ENCODE assay signal across 10 mouse cellular contexts in the genomic region with DNA sequence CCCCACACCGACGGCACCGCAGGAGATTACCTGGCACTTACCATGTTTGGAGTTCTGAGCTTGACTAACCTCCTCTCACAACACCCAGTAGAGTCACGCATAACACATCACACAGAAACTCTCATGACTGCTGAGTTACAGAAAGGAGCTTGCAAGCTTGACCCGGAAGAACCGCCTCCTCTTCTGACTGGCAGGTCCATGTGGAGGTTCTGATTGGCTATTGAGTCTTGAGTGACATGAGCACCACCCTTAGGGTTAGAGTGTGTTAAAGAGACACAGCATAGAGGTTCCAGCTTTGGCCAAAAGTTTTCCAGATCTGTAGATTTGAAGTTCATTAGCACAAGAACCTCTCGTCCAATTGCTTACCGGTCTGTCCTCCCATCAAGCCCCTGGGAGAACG. TPM values are rescaled to one million over a fixed set of nuclear protein-coding genes. Genes with fewer than 3 reads are reported as not detected.
ATAC-seq lines count a peak whose summit lies in the region.
"Not testable (repeated sequence)": the region's sequence is repeated elsewhere in the genome, so short reads cannot be mapped to it uniquely, and the experiment has no call there.
"Had no signal": no experiment of that assay in that cellular context is flagged by ENCODE, and none has a peak within 500 bp of the region (broad histone marks: within the 10 kb centered on the region; RNA-seq: fewer than 3 reads in every experiment).

A gene (minus strand): TSS at position 101 of the 400 bp plus-strand sequence.

- not testable (repeated sequence) for H3K4me1 ChIP-seq in forebrain, embryonic 13.5 days; heart, embryonic 14.5 days (ENCODE audit: control insufficient read depth in 2 of 2, insufficient read depth in 2 of 2, low read length in 2 of 2); hindbrain, embryonic 15.5 days (replicated peaks); kidney, embryonic 16.5 days (ENCODE audit: insufficient read depth, low read length); liver, embryonic 16.5 days (ENCODE audit: control insufficient read depth, low read depth, low read length); midbrain, embryonic 12.5 days; stomach, embryonic 15.5 days

- H3K9ac ChIP-seq in forebrain, embryonic 13.5 days; heart, embryonic 14.5 days (ENCODE audit: low read length); hindbrain, embryonic 15.5 days; kidney, embryonic 16.5 days (replicated peaks; ENCODE audit: low read length); liver, embryonic 16.5 days (ENCODE audit: low read depth, low read length); midbrain, embryonic 12.5 days (replicated peaks); stomach, embryonic 15.5 days: not testable (repeated sequence)

- not testable (repeated sequence) for ATAC-seq in CD4-positive, CD25-positive, alpha-beta regulatory T cell, adult 4 months; forebrain, embryonic 13.5 days; heart, embryonic 14.5 days (ENCODE audit: insufficient number of reproducible peaks, insufficient read depth, low FRiP score, low read depth); hindbrain, embryonic 15.5 days (ENCODE audit: low FRiP score, low read depth); kidney, embryonic 16.5 days (ENCODE audit: low FRiP score, low TSS enrichment); liver, embryonic 16.5 days (ENCODE audit: low read depth); midbrain, embryonic 12.5 days (ENCODE audit: low FRiP score, low read depth); stomach, embryonic 15.5 days (ENCODE audit: insufficient read depth, low FRiP score, low read depth)

- no CpG with 5 or more reads among the region's 9 CpGs for WGBS in forebrain, embryonic 13.5 days
- no CpG with 5 or more reads among the region's 9 CpGs for WGBS in heart, embryonic 14.5 days
- no CpG with 5 or more reads among the region's 9 CpGs for WGBS in hindbrain, embryonic 15.5 days
- WGBS in kidney, embryonic 16.5 days, result no CpG with 5 or more reads among the region's 9 CpGs
- WGBS in liver, embryonic 16.5 days (ENCODE audit: insufficient replicate concordance), result no CpG with 5 or more reads among the region's 9 CpGs
- WGBS in midbrain, embryonic 12.5 days, result no CpG with 5 or more reads among the region's 9 CpGs
- WGBS in stomach, embryonic 15.5 days, result no CpG with 5 or more reads among the region's 9 CpGs

- H3K4me2 ChIP-seq in forebrain, embryonic 13.5 days; heart, embryonic 14.5 days (ENCODE audit: low read length); hindbrain, embryonic 15.5 days; kidney, embryonic 16.5 days (replicated peaks; ENCODE audit: low read depth, low read length); liver, embryonic 16.5 days (ENCODE audit: low read depth, low read length); midbrain, embryonic 12.5 days (replicated peaks); stomach, embryonic 15.5 days: not testable (repeated sequence)

- H3K4me3 ChIP-seq in forebrain, embryonic 13.5 days; heart, embryonic 14.5 days (ENCODE audit: control insufficient read depth in 1 of 2, insufficient read depth in 1 of 2, low read depth in 1 of 2, low read length in 2 of 2); hindbrain, embryonic 15.5 days; kidney, embryonic 16.5 days (ENCODE audit: low read length); liver, embryonic 16.5 days (ENCODE audit: low read depth, low read length); midbrain, embryonic 12.5 days; stomach, embryonic 15.5 days (replicated peaks): not testable (repeated sequence)

- H3K27ac ChIP-seq in forebrain, embryonic 13.5 days; heart, embryonic 14.5 days (replicated peaks in 1 of 2; ENCODE audit: control insufficient read depth in 1 of 2, insufficient read depth in 1 of 2, low read depth in 2 of 2, low read length in 2 of 2); hindbrain, embryonic 15.5 days (replicated peaks); kidney, embryonic 16.5 days (ENCODE audit: low read length); liver, embryonic 16.5 days (ENCODE audit: low read length); midbrain, embryonic 12.5 days (replicated peaks); stomach, embryonic 15.5 days: not testable (repeated sequence)

- not testable (repeated sequence) for H3K27me3 ChIP-seq in forebrain, embryonic 13.5 days; heart, embryonic 14.5 days (ENCODE audit: control insufficient read depth, insufficient read depth, low read length); hindbrain, embryonic 15.5 days; kidney, embryonic 16.5 days (ENCODE audit: insufficient read depth, low read length); liver, embryonic 16.5 days (ENCODE audit: control insufficient read depth, insufficient read depth, low read depth, low read length); midbrain, embryonic 12.5 days; stomach, embryonic 15.5 days (replicated peaks)

- not testable (repeated sequence) for H3K36me3 ChIP-seq in forebrain, embryonic 13.5 days (ENCODE audit: poor library complexity, severe bottlenecking); heart, embryonic 14.5 days (ENCODE audit: control insufficient read depth, insufficient read depth, low read length); hindbrain, embryonic 15.5 days; kidney, embryonic 16.5 days (ENCODE audit: insufficient read depth, low read length); liver, embryonic 16.5 days (ENCODE audit: control insufficient read depth, insufficient read depth); midbrain, embryonic 12.5 days; stomach, embryonic 15.5 days

- not testable (repeated sequence) for H3K9me3 ChIP-seq in forebrain, embryonic 13.5 days (replicated peaks); heart, embryonic 14.5 days (ENCODE audit: control insufficient read depth, low read length); hindbrain, embryonic 15.5 days; kidney, embryonic 16.5 days (ENCODE audit: low read length); liver, embryonic 16.5 days (replicated peaks; ENCODE audit: control insufficient read depth, low read length); midbrain, embryonic 12.5 days; stomach, embryonic 15.5 days

RNA-seq across cellular contexts. Expression of the gene that starts here (rescaled TPM):
- polyA plus RNA-seq in CD4-positive, CD25-positive, alpha-beta regulatory T cell, adult 4 months (2017; shearing (Covaris generic)), result 10 to 100 TPM; 12.0 to 14.5 TPM
- 14.2 and 17.8 TPM in 2 replicates for polyA plus RNA-seq in forebrain, embryonic 13.5 days (2015; fragmentation: Nextera tagmentation; extraction: Ambion mirVana)
- 27.0 and 30.6 TPM in 2 replicates for polyA plus RNA-seq in heart, embryonic 14.5 days (2014; fragmentation: Nextera tagmentation; extraction: Ambion mirVana)
- 11.1 and 11.6 TPM in 2 replicates for polyA plus RNA-seq in hindbrain, embryonic 15.5 days (2015; fragmentation: Nextera tagmentation; extraction: Ambion mirVana)
- 17.9 and 20.1 TPM in 2 replicates for polyA plus RNA-seq in kidney, embryonic 16.5 days (2015; fragmentation: Nextera tagmentation; extraction: Ambion mirVana)
- polyA plus RNA-seq in liver, embryonic 16.5 days (2015; fragmentation: Nextera tagmentation; extraction: Ambion mirVana), result 9.9 and 12.5 TPM in 2 replicates
- 2.1 and 11.6 TPM in 2 replicates for polyA plus RNA-seq in midbrain, embryonic 12.5 days (2016; fragmentation: Nextera tagmentation; extraction: Ambion mirVana)
- 21.5 and 29.2 TPM in 2 replicates for polyA plus RNA-seq in stomach, embryonic 15.5 days (2015; fragmentation: Nextera tagmentation; extraction: Ambion mirVana)
- polyA plus RNA-seq: adrenal gland, adult 2 months; erythroblast, embryonic 14.5 days had no signal
